Mouse (Mus musculus) spleen, postnatal 4 days (tissue): Measurements from ENCODE around the gene Klhl18.
A peak's percentile ranks its signal among the peaks of the same experiment; 100 is the strongest.
"Not testable (repeated sequence)": the region's sequence is repeated elsewhere in the genome, so short reads cannot be mapped to it uniquely, and the experiment has no call there.

Experiments used
- DNase-seq, 2 experiments: peaks; one replicate each; pipeline ENCODE4 v3.0.0; 2022; ENCODE audit warnings: low spot score in 2 of 2

The Klhl18 gene

GRCm38 (mm10) chr9:110431241-110431640 lies 45.3 kb downstream of the Klhl18 start:
- no peak for DNase-seq

GRCm38 (mm10) chr9:110419511-110420112 lies 56.9 kb downstream of the Klhl18 start, which contains the start of gene Ngp:
Gene Ngp, plus strand, starts transcription at chr9:110419747.
- peak in 1 of 2 experiments; percentile 70 for DNase-seq

- DNase-seq: no peak
Observed at GRCm38 (mm10) chr9:110413785-110414184, 62.7 kb downstream of the Klhl18 start.

- DNase-seq: no peak
Observed at GRCm38 (mm10) chr9:110412926-110413325, 63.6 kb downstream of the Klhl18 start.

- peak; percentile 80 to 93 for DNase-seq
Observed at GRCm38 (mm10) chr9:110410908-110411887, 65.3 kb downstream of the Klhl18 start.

- DNase-seq: peak; percentile 92 to 95
Observed at GRCm38 (mm10) chr9:110408099-110408773, 68.3 kb downstream of the Klhl18 start, which contains the start of gene Ptpn23. Gene Ptpn23, minus strand, starts transcription at chr9:110408213.

- no peak for DNase-seq
Observed at GRCm38 (mm10) chr9:110407311-110408098, 69.0 kb downstream of the Klhl18 start.

GRCm38 (mm10) chr9:110403240-110403639 lies 73.3 kb downstream of the Klhl18 start:
- not testable (repeated sequence) for DNase-seq

- no peak for DNase-seq
Observed at GRCm38 (mm10) chr9:110402731-110403130, 73.8 kb downstream of the Klhl18 start.

- DNase-seq: no peak
Observed at GRCm38 (mm10) chr9:110400650-110401049, 75.8 kb downstream of the Klhl18 start.

GRCm38 (mm10) chr9:110393295-110393694 lies 83.2 kb downstream of the Klhl18 start:
- DNase-seq: no peak

GRCm38 (mm10) chr9:110390843-110391242 lies 85.7 kb downstream of the Klhl18 start:
- DNase-seq: no peak

- no peak for DNase-seq
Observed at GRCm38 (mm10) chr9:110388011-110388410, 88.5 kb downstream of the Klhl18 start.

GRCm38 (mm10) chr9:110384369-110384929 lies 92.0 kb downstream of the Klhl18 start:
- no peak for DNase-seq

- DNase-seq: no peak
Observed at GRCm38 (mm10) chr9:110381292-110381691, 95.2 kb downstream of the Klhl18 start.

- DNase-seq: no peak
Observed at GRCm38 (mm10) chr9:110380662-110381061, 95.8 kb downstream of the Klhl18 start.

- DNase-seq: no peak
Observed at GRCm38 (mm10) chr9:110379361-110379760, 97.1 kb downstream of the Klhl18 start.

GRCm38 (mm10) chr9:110377655-110378054 lies 98.8 kb downstream of the Klhl18 start:
- DNase-seq: not testable (repeated sequence)
